Mouse (Mus musculus) retina, adult 2 months (tissue): ENCODE measurements around the gene Cby1.

Experiments
- DNase-seq: peaks from one replicate; pipeline ENCODE4 v3.0.0-alpha.2; 2012; ENCODE audit warnings: low read depth, low spot score

Gene Cby1

DNA sequence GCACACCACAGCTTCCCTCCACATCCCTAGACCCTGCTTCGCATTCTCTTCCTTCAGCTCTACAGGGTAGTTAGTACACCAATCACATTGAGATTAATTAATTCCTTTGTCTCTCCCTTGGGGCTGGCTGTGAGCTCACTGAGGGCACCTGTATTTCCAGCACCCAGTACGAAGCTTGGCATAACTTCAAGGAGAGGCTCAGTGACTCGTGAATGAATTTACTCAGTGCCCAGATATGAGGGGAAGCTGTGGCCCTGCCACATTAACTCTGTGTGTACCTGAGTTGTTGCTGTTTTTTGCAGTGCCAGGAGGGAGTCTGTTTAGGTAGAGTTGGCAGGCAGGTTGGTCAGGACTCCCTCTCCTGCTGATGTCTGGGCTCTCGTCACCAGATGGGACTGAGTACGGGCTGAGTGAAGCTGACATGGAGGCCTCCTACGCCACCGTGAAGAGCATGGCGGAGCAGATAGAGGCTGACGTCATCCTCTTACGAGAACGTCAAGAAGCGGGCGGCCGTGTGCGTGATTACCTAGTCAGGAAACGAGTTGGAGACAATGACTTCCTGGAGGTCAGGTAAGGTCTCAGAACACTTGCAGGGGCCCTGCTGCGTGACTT lies 47.7 kb downstream of the Cby1 start:
- no peak for DNase-seq

DNA sequence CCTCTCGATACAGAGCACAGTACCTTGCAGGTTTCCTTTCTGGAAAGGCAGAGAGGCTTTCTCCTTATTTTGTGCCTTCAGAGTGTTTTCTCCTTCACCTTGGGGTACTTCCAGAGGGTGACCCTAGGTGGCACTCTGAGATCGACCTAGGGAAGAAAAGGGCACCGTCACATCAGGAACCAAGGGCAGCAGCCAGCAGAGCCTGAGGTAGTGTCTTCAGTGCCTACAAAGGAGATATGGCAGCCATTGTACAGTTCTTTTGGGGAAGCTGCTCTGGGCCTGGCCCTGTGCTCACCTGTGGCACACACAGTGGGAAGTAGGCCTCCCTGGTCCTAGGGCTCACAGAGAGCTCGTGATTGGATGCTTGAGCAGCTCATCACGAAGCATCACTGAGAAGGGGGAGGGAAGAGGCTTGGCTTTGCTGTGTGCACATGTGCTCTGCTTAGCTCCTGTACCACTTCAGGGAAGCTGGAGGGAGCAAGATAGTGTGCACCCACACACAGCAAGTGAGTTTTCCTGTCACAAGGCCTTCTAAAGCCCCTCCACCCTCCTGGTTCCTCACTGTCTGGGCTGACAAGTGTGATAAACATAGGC lies 49.3 kb downstream of the Cby1 start:
- DNase-seq = no peak

DNA sequence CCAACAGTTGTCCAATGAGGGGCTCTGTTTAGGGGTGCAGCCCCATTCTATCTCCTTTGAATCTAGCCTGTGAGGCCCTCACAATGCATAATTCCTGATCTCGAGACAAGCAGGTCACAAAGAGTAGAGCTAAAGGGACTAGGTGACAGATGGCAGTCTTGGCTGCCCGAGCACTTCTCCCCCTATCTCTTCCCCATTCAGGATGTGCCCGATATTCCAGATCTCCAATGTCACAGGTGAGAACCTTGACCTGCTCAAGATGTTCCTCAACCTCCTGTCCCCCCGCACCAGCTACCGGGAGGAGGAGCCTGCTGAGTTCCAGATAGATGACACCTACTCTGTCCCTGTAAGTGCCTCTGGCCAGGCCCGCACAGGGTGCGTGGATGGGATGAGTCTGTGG lies 56.6 kb downstream of the Cby1 start:
- DNase-seq = no peak

DNA sequence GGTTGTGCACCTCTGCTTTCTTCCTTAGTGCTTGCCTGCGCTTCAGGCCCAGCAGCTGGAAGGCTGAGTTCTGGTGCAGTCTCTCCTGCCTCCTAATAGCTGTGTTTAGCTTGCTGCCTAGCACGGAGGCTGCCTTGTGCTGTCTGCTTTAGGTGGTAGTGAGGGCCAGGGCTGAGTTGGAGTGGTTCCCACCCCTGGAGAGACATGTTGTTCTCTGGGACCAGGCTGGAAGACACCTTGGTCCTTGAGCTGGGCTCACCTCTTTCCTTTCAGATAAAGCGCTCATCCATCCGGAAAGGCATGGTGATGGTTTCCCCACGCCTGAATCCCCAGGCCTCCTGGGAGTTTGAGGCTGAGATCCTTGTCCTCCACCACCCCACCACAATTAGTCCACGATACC lies 57.7 kb downstream of the Cby1 start:
- no peak for DNase-seq
